Mouse (Mus musculus): ENCODE data around the gene Rasal2.

- TF ChIP-seq CTCF (IDR thresholded peaks at IDR 0.05; ENCODE audit: low read depth) (no peak), EP300 (IDR thresholded peaks at IDR 0.05; ENCODE audit: low read depth) (no peak)
Observed at GRCm38 (mm10) chr1:157101122-157101865, 311.1 kb downstream of the Rasal2 start.
